Mouse (Mus musculus) heart, adult 2 months (tissue): ENCODE results near the gene Uchl4.
A peak's percentile ranks its signal among the peaks of the same experiment; 100 is the strongest.

ENCODE experiments used
- CTCF ChIP-seq: fragments of 200-600 bp; IDR thresholded peaks from 2 replicates; pipeline ENCODE4 v1.8.1; 2022; ENCODE audit warnings: antibody characterized with exemption, mild to moderate bottlenecking, moderate library complexity
- EP300 ChIP-seq: fragments of 200-500 bp; IDR thresholded peaks from 2 replicates; pipeline ENCODE4 v1.6.1; 2011; ENCODE audit warnings: low read depth, low read length, control low read depth; ENCODE audit not compliant: insufficient read depth

DNA sequence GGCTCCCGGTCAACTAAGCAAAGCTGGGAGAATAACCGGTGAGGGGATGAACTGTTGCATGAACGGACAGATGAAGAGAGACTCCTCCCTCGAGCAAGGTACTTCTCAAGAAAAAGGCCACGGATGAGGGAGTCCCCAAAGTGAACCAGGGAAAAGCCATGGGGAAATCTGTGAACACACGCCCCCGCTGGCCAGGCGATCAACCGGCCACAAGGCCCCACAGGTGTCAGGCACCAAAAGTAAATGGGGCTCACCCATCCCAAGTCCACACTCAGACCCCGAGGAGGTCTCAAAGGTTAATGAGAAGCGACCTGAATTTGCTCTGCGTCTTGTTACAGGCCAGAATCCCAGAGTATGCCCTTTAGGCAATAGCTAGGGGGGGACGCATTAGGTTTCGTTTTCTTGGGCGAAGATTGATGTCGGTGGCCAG, 17.6 kb downstream of the Uchl4 start:
- TF ChIP-seq EP300 (no peak), CTCF (peak; percentile 29)
